Mouse (Mus musculus) C2C12 (cell line): ENCODE measurements around the gene Syt7. TPM values are rescaled to one million over a fixed set of nuclear protein-coding genes. Genes with fewer than 3 reads are reported as not detected.

Experiments
- H3K27me3 ChIP-seq: one replicate; pipeline ENCODE4 v1.6.1; 2011; ENCODE audit not compliant: control insufficient read depth, insufficient read depth, insufficient read length
- H3K36me3 ChIP-seq: one replicate; pipeline ENCODE4 v1.6.1; 2011; ENCODE audit not compliant: control insufficient read depth, insufficient read depth
- H3K4me3 ChIP-seq: one replicate; pipeline ENCODE4 v1.5.1; 2011; ENCODE audit warnings: mild to moderate bottlenecking, control low read depth; ENCODE audit not compliant: poor library complexity, insufficient read depth, severe bottlenecking
- H3K79me2 ChIP-seq: one replicate; pipeline ENCODE4 v1.6.1; 2011; ENCODE audit not compliant: control insufficient read depth, insufficient read depth
- H3K79me3 ChIP-seq: one replicate; pipeline ENCODE4 v1.6.1; 2011; ENCODE audit warnings: low read depth, control low read depth
- H3ac ChIP-seq: one replicate; pipeline ENCODE3; 2011; ENCODE audit warnings: low read depth; ENCODE audit not compliant: control insufficient read depth, insufficient read length
- CEBPB ChIP-seq: IDR thresholded peaks from one replicate; pipeline ENCODE4 v1.6.1; 2011; ENCODE audit warnings: low read depth, mild to moderate bottlenecking, control low read depth, moderate library complexity
- CTCF ChIP-seq: IDR thresholded peaks from one replicate; pipeline ENCODE4 v1.5.1; 2011; ENCODE audit not compliant: control insufficient read depth, insufficient read depth, insufficient read length
- FOSL1 ChIP-seq: IDR thresholded peaks from one replicate; pipeline ENCODE4 v1.8.0; 2011; ENCODE audit warnings: mild to moderate bottlenecking, low read length; ENCODE audit not compliant: poor library complexity, insufficient read depth, severe bottlenecking
- MAX ChIP-seq: IDR thresholded peaks from one replicate; pipeline ENCODE4 v1.6.1; 2011; ENCODE audit warnings: mild to moderate bottlenecking, control low read depth
- MYOD1 ChIP-seq: IDR thresholded peaks from one replicate; pipeline ENCODE4 v1.6.1; 2011; ENCODE audit warnings: low read depth; ENCODE audit not compliant: control insufficient read depth, insufficient read length
- MYOG ChIP-seq: IDR thresholded peaks from one replicate; pipeline ENCODE4 v1.6.1; 2011; ENCODE audit not compliant: control insufficient read depth, insufficient read length; ENCODE audit errors: extremely low read depth
- USF1 ChIP-seq: IDR thresholded peaks from one replicate; pipeline ENCODE4 v1.6.1; 2011; ENCODE audit warnings: low read depth, mild to moderate bottlenecking, control low read depth, moderate library complexity
- polyA plus RNA-seq: library from polyadenylated mRNA; unstranded; fragments of >200 nt; fragmentation: generic; extraction: Trizol; gene quantifications from one replicate; pipeline ENCODE4 v1.2.1, GENCODE M21; 2012; ENCODE audit warnings: missing spikeins

Syt7 gene
- polyA plus RNA-seq, 1 experiment = 0.23 TPM

DNA sequence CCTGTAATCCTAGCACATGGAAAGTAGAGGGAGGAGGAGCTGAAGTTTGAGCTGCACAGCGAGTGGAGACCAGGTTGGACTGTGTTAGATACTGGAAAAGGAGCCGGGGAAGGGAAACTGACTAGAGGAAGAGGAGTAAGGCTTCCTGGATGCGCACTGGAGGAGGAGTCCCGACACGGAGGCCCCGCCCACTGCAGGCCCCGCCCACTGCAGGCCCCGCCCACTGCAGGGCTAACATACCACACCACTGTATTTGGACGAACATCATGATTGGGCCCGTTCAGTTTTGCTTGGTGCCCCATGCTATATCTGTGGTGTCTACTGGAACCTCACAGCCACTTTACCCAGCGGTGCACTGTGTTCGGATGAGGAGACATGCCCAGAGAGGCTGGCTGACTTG is 43.2 kb upstream of the Syt7 start:
- Histone ChIP-seq H3K27me3 (peaks cover 50% of the 10 kb centered on the region), H3K4me3 (no peak overlapping the region), H3K79me2 (no peaks in the 10 kb centered on the region), H3K36me3 (no peaks in the 10 kb centered on the region), H3K79me3 (no peaks in the 10 kb centered on the region), H3ac (no peak overlapping the region)
- TF ChIP-seq MYOG (no peak), USF1 (no peak), CEBPB (no peak), CTCF (no peak), FOSL1 (no peak), MAX (no peak), MYOD1 (no peak)

DNA sequence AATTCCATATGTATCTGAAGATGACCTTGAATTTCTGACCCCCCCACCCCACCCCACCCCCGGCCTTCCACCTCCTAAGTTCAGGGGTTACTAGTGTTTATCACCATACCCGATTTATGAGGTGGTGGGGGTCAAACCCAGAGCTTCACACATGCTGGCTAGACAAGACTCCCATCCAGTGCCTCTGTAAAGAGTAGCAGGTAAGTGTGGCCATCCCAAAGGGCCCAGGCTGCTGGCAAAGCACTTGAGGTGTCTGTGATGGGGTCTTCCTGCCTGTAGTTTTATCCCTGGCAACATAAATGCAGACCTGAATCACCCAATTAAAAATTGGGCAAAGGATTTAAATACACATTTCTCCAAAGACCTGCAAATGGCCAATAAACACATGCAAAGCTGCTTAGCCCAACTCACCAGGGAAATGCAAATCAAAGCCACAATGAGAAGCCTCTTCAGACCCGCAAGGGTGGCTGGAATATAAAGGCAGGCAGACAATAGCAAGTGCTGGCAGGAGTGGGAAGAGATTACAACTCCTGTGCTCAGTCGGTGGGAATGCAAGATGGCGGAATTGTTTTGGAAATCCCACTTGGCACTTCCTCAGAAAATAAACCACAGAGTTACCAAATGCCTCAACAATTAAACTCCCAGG is 41.1 kb upstream of the Syt7 start:
- Histone ChIP-seq H3K36me3 (no peaks in the 10 kb centered on the region), H3K79me3 (no peaks in the 10 kb centered on the region), H3K27me3 (peaks cover 47% of the 10 kb centered on the region), H3K79me2 (no peaks in the 10 kb centered on the region), H3ac (no peak overlapping the region), H3K4me3 (no peak overlapping the region)
- TF ChIP-seq MYOD1 (no peak), CEBPB (no peak), MAX (no peak), CTCF (no peak), FOSL1 (no peak), MYOG (no peak), USF1 (no peak)

DNA sequence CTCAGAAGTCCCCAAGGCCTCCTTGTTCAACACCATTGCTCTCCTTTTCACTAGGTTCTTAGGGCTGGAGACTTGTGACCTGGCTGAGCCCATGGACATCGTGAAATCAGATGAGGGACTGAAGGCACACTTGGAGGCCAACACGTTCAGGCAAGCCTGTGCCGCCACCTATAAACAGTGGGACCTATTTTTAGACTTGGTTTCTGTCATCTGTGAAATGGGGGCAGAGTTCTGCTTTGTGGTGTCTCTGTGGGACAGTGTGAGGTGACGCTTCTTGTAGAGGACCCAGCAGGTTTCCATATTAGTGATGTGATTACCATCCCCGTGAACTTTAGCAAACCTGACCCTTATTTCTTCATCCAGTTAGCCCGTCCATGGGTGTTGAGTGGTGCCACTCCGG is 36.7 kb upstream of the Syt7 start:
- H3K36me3 ChIP-seq = no peaks in the 10 kb centered on the region

DNA sequence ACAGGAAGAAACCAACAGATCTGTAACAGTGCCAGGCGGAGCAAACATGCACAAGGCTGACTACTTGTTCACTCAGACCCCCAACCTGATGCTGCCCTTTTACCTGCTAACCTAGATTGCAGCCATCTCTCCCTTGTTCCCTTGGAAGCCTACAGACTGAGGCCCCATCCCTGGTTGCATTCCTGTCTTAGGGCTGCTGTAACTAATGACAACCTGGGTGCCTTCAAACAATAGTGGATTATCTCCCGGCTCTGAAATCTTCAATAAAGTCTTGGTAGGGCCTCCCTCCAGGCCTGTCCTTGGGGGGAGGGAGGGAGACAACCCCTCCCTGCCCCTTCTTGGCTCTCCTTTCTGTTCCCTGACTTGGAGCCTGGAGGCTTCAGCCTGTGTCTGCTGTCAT is 34.1 kb upstream of the Syt7 start:
- TF ChIP-seq CEBPB (no peak), MYOG (no peak), FOSL1 (no peak), CTCF (no peak)
- H3K79me2 ChIP-seq = no peaks in the 10 kb centered on the region
- no peak overlapping the region for H3ac ChIP-seq
- peaks cover 42% of the 10 kb centered on the region for H3K27me3 ChIP-seq
- H3K36me3 ChIP-seq = no peaks in the 10 kb centered on the region
- no peaks in the 10 kb centered on the region for H3K79me3 ChIP-seq
- no peak overlapping the region for H3K4me3 ChIP-seq

More for the DNA sequence above, 36.7 kb upstream of the Syt7 start:
- H3ac ChIP-seq = no peak overlapping the region
- H3K27me3 ChIP-seq = peaks cover 42% of the 10 kb centered on the region
- no peak for TF ChIP-seq USF1
- no peak for TF ChIP-seq CEBPB
- no peak for TF ChIP-seq FOSL1
- no peak for TF ChIP-seq CTCF
- no peak for TF ChIP-seq MAX
- TF ChIP-seq MYOD1 = no peak
- no peaks in the 10 kb centered on the region for H3K79me3 ChIP-seq
- no peak overlapping the region for H3K4me3 ChIP-seq
- no peaks in the 10 kb centered on the region for H3K79me2 ChIP-seq

DNA sequence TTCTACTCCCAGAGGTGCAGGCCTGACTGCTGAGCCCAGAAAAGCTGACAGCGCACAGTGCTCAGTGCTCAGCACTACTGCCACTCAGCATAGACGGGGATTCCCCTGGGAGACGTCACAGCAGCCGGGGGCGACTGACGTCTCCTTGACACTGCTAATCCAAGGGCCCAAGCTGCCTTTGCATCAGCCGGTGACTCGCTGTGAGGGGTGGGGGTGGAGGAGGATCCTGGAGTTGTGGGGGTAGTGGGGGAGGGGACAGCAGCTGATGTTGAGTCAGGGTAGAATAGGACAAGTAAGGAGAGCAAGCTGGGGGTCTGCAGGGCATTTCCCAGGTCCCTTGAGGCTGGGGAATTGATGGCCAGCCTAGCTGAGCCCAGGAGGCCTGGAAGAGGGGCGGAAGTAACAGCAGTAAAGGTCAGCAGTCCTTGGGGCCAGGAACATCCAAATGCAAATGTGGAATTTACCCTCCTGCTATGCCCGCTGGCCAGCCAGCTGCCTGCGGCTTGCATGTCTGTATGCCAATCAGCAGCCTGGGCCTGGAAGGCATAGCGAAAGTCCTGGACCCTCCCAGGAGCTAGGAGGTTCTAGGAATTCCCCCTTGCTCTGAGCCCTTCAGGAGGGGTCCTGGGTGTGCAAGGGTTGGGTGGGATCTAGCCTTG is 31.9 kb upstream of the Syt7 start:
- Histone ChIP-seq H3K79me3 (no peaks in the 10 kb centered on the region), H3ac (no peak overlapping the region), H3K27me3 (peaks cover 45% of the 10 kb centered on the region), H3K4me3 (no peak overlapping the region), H3K79me2 (no peaks in the 10 kb centered on the region), H3K36me3 (no peaks in the 10 kb centered on the region)
- no peak for TF ChIP-seq USF1
- TF ChIP-seq CTCF = no peak
- TF ChIP-seq MAX = no peak
- TF ChIP-seq MYOD1 = no peak
- TF ChIP-seq MYOG = no peak
- TF ChIP-seq CEBPB = no peak
- no peak for TF ChIP-seq FOSL1
